Mouse (Mus musculus) midbrain, embryonic 11.5 days (tissue): Measurements from ENCODE around the gene Vcam1. TPM values are rescaled to one million over a fixed set of nuclear protein-coding genes. Genes with fewer than 3 reads are reported as not detected.

ENCODE experiments used
- ATAC-seq: fragments of 200-750 bp; cut with Nextera tagmentation; 2 replicates; pipeline ENCODE4 v1.8.0; 2017; ENCODE audit warnings: moderate TSS enrichment, moderate library complexity; ENCODE audit not compliant: low FRiP score
- DNase-seq: peaks from one replicate; pipeline ENCODE4 v3.0.0; 2015; ENCODE audit warnings: low spot score; ENCODE audit errors: missing footprints
- H3K27ac ChIP-seq: fragments of 300-500 bp; sonication (generic); 2 replicates; pipeline ENCODE4 v1.5.1; 2014; ENCODE audit warnings: low read depth, low read length
- H3K27me3 ChIP-seq: fragments of 300-500 bp; sonication (generic); 2 replicates; pipeline ENCODE4 v1.6.1; 2014; ENCODE audit warnings: mild to moderate bottlenecking, low read length, moderate library complexity, mixed read lengths; ENCODE audit not compliant: control insufficient read depth, insufficient read depth
- H3K36me3 ChIP-seq: fragments of 300-500 bp; sonication (generic); 2 replicates; pipeline ENCODE4 v1.6.1; 2014; ENCODE audit warnings: mild to moderate bottlenecking, low read length, moderate library complexity, mixed read lengths; ENCODE audit not compliant: control insufficient read depth, insufficient read depth
- H3K4me1 ChIP-seq: fragments of 300-500 bp; sonication (generic); 2 replicates; pipeline ENCODE4 v1.6.1; 2014; ENCODE audit warnings: low read length; ENCODE audit not compliant: control insufficient read depth, insufficient read depth
- H3K4me2 ChIP-seq: fragments of 300-500 bp; sonication (generic); 2 replicates; pipeline ENCODE4 v1.6.1; 2014; ENCODE audit warnings: mild to moderate bottlenecking, moderate library complexity
- H3K4me3 ChIP-seq: fragments of 300-500 bp; sonication (generic); 2 replicates; pipeline ENCODE4 v1.5.1; 2014; ENCODE audit warnings: low read depth, low read length
- H3K9ac ChIP-seq: fragments of 300-500 bp; sonication (generic); 2 replicates; pipeline ENCODE4 v1.6.1; 2014; ENCODE audit warnings: low read length
- H3K9me3 ChIP-seq: fragments of 300-500 bp; sonication (generic); 2 replicates; pipeline ENCODE4 v1.6.1; 2016; ENCODE audit warnings: low read length; ENCODE audit not compliant: control insufficient read depth
- WGBS: fragments of 180-500 bp; shearing (Covaris S2); extraction: QIAGEN DNeasy Blood & Tissue Kit; methylation state at CpG from one replicate; pipeline ENCODE4 v1.1.7; 2014; 5-methylcytosine and 5-hydroxymethylcytosine counted together
- polyA plus RNA-seq: library from polyadenylated mRNA; unstranded; fragments of >200 nt; fragmentation: Nextera tagmentation; extraction: Ambion mirVana; gene quantifications from 2 replicates; pipeline ENCODE4 v1.2.1, GENCODE M21; 2014

Gene Vcam1
- polyA plus RNA-seq, 1 experiment from 2014 or later: 54.2 TPM

GRCm38 (mm10) chr3:116157447-116157990, 28.0 kb upstream of the Vcam1 start:
- Histone ChIP-seq H3K9me3 (no peaks in the 10 kb centered on the region), H3K4me1 (no peaks in the 10 kb centered on the region), H3K27ac (no peak overlapping the region), H3K4me3 (no peak overlapping the region), H3K9ac (no peak overlapping the region), H3K36me3 (no peaks in the 10 kb centered on the region), H3K4me2 (no peak overlapping the region), H3K27me3 (no peaks in the 10 kb centered on the region)
- DNase-seq: no peak
- no peak for ATAC-seq
- WGBS: 77% methylated on average over 13 of the region's 13 CpGs

GRCm38 (mm10) chr3:116150056-116150632, 20.7 kb upstream of the Vcam1 start:
- no peaks in the 10 kb centered on the region for H3K36me3 ChIP-seq
- H3K4me1 ChIP-seq: peaks cover 6% of the 10 kb centered on the region
- no peak overlapping the region for H3K27ac ChIP-seq
- H3K27me3 ChIP-seq: no peaks in the 10 kb centered on the region
- no peak overlapping the region for H3K4me3 ChIP-seq
- no peaks in the 10 kb centered on the region for H3K9me3 ChIP-seq
- DNase-seq: peak; percentile 14
- H3K9ac ChIP-seq: no peak overlapping the region
- ATAC-seq: no peak
- H3K4me2 ChIP-seq: no peak overlapping the region
- 83% methylated on average over 13 of the region's 13 CpGs for WGBS

- Histone ChIP-seq H3K4me1 (peaks cover 6% of the 10 kb centered on the region), H3K4me3 (no peak overlapping the region), H3K27me3 (no peaks in the 10 kb centered on the region), H3K36me3 (no peaks in the 10 kb centered on the region), H3K9me3 (no peaks in the 10 kb centered on the region), H3K27ac (no peak overlapping the region), H3K9ac (no peak overlapping the region), H3K4me2 (no peak overlapping the region)
- DNase-seq (peak; percentile 73), ATAC-seq (no peak)
- 84% methylated on average over 4 of the region's 4 CpGs for WGBS
Observed at GRCm38 (mm10) chr3:116149096-116149495, 19.6 kb upstream of the Vcam1 start.

GRCm38 (mm10) chr3:116148676-116149075, 19.2 kb upstream of the Vcam1 start:
- Histone ChIP-seq H3K4me2 (no peak overlapping the region), H3K36me3 (no peaks in the 10 kb centered on the region), H3K9ac (no peak overlapping the region), H3K27ac (no peak overlapping the region), H3K4me3 (no peak overlapping the region), H3K4me1 (peaks cover 6% of the 10 kb centered on the region), H3K27me3 (no peaks in the 10 kb centered on the region), H3K9me3 (no peaks in the 10 kb centered on the region)
- no peak for ATAC-seq
- DNase-seq: no peak
- 79% methylated on average over 9 of the region's 9 CpGs for WGBS

GRCm38 (mm10) chr3:116141226-116141625, 11.7 kb upstream of the Vcam1 start:
- peak; percentile 41 for DNase-seq
- Histone ChIP-seq H3K36me3 (no peaks in the 10 kb centered on the region), H3K27me3 (no peaks in the 10 kb centered on the region), H3K4me3 (no peak overlapping the region), H3K27ac (no peak overlapping the region), H3K4me2 (no peak overlapping the region), H3K9me3 (no peaks in the 10 kb centered on the region), H3K9ac (no peak overlapping the region), H3K4me1 (no peaks in the 10 kb centered on the region)
- no peak for ATAC-seq
- 96% methylated on average over 3 of the region's 3 CpGs for WGBS

- no peak overlapping the region for H3K4me3 ChIP-seq
- DNase-seq: no peak
- H3K36me3 ChIP-seq: no peaks in the 10 kb centered on the region
- no peak for ATAC-seq
- WGBS: 76% methylated on average over 5 of the region's 5 CpGs
- no peak overlapping the region for H3K9ac ChIP-seq
- H3K4me1 ChIP-seq: no peaks in the 10 kb centered on the region
- H3K27ac ChIP-seq: no peak overlapping the region
- H3K9me3 ChIP-seq: no peaks in the 10 kb centered on the region
- H3K27me3 ChIP-seq: no peaks in the 10 kb centered on the region
- H3K4me2 ChIP-seq: no peak overlapping the region
Observed at GRCm38 (mm10) chr3:116139000-116139399, 9.5 kb upstream of the Vcam1 start.

GRCm38 (mm10) chr3:116138081-116138480, 8.6 kb upstream of the Vcam1 start:
- Histone ChIP-seq H3K4me1 (no peaks in the 10 kb centered on the region), H3K9ac (no peak overlapping the region), H3K4me2 (no peak overlapping the region), H3K27ac (no peak overlapping the region), H3K36me3 (no peaks in the 10 kb centered on the region), H3K4me3 (no peak overlapping the region), H3K27me3 (no peaks in the 10 kb centered on the region), H3K9me3 (no peaks in the 10 kb centered on the region)
- WGBS: 89% methylated on average over 5 of the region's 5 CpGs
- DNase-seq: peak; percentile 26
- no peak for ATAC-seq

GRCm38 (mm10) chr3:116133363-116133762, 3.9 kb upstream of the Vcam1 start:
- Histone ChIP-seq H3K9ac (no peak overlapping the region), H3K4me1 (peaks cover 3% of the 10 kb centered on the region; the same call in 1 of the 2 replicates), H3K4me3 (no peak overlapping the region), H3K27me3 (no peaks in the 10 kb centered on the region), H3K9me3 (no peaks in the 10 kb centered on the region), H3K4me2 (no peak overlapping the region), H3K36me3 (no peaks in the 10 kb centered on the region), H3K27ac (no peak overlapping the region)
- WGBS: 86% methylated on average over 5 of the region's 5 CpGs
- DNase-seq (peak; percentile 28), ATAC-seq (no peak)

- 75% methylated on average over 3 of the region's 3 CpGs for WGBS
- H3K4me1 ChIP-seq: peaks cover 14% of the 10 kb centered on the region
- ATAC-seq: no peak
- no peak overlapping the region for H3K4me3 ChIP-seq
- H3K27me3 ChIP-seq: no peaks in the 10 kb centered on the region
- no peak overlapping the region for H3K27ac ChIP-seq
- H3K9me3 ChIP-seq: no peaks in the 10 kb centered on the region
- peak; percentile 84 for DNase-seq
- H3K4me2 ChIP-seq: no peak overlapping the region
- no peaks in the 10 kb centered on the region for H3K36me3 ChIP-seq
- no peak overlapping the region for H3K9ac ChIP-seq
Observed at GRCm38 (mm10) chr3:116130711-116131110, 1.2 kb upstream of the Vcam1 start.
